In genomic region chr2:157838206-157838923, GRCm38 (mm10) we compare ENCODE assay signal across 15 mouse cellular contexts.
DNase-seq lines count a peak whose midpoint lies in the region; ATAC-seq lines count a peak whose summit lies in the region.
"Had no signal": no experiment of that assay in that cellular context is flagged by ENCODE, and none has a peak within 500 bp of the region (broad histone marks: within the 10 kb centered on the region; RNA-seq: fewer than 3 reads in every experiment).

No protein-coding gene starts in this region.

- H3K4me1 ChIP-seq in hindbrain, embryonic 15.5 days (replicated peaks) = peaks cover 31% of the 10 kb centered on the region
- H3K4me1 ChIP-seq in hindbrain, embryonic 11.5 days (replicated peaks; ENCODE audit: control insufficient read depth, insufficient read depth, low read length) = no peaks in the 10 kb centered on the region
- peaks cover 7% of the 10 kb centered on the region for H3K4me1 ChIP-seq in hindbrain, embryonic 16.5 days (ENCODE audit: control insufficient read depth, insufficient read depth, low read depth, low read length)
- peaks cover 45% of the 10 kb centered on the region for H3K4me1 ChIP-seq in neural tube, embryonic 13.5 days (replicated peaks)

- no peaks in the 10 kb centered on the region for H3K9me3 ChIP-seq in hindbrain, embryonic 15.5 days
- no peaks in the 10 kb centered on the region for H3K9me3 ChIP-seq in hindbrain, embryonic 11.5 days (ENCODE audit: control insufficient read depth, low read length)
- no peaks in the 10 kb centered on the region for H3K9me3 ChIP-seq in hindbrain, embryonic 16.5 days (ENCODE audit: control insufficient read depth, low read length)
- H3K9me3 ChIP-seq in neural tube, embryonic 13.5 days = no peaks in the 10 kb centered on the region
- H3K9me3 ChIP-seq: heart, embryonic 15.5 days had no signal

- H3K4me2 ChIP-seq in hindbrain, embryonic 15.5 days = no peak overlapping the region
- no peak overlapping the region for H3K4me2 ChIP-seq in hindbrain, embryonic 11.5 days (replicated peaks; ENCODE audit: low read depth, low read length)
- H3K4me2 ChIP-seq in hindbrain, embryonic 16.5 days (ENCODE audit: low read length) = no peak overlapping the region
- H3K4me2 ChIP-seq in neural tube, embryonic 13.5 days = no peak overlapping the region
- H3K4me2 ChIP-seq: heart, embryonic 15.5 days; liver, embryonic 11.5 days; midbrain, embryonic 11.5 days had no signal

- H3K36me3 ChIP-seq in hindbrain, embryonic 15.5 days = no peaks in the 10 kb centered on the region
- no peaks in the 10 kb centered on the region for H3K36me3 ChIP-seq in hindbrain, embryonic 11.5 days (ENCODE audit: control insufficient read depth, insufficient read depth, low read length)
- no peaks in the 10 kb centered on the region; the same call in 1 of the 2 replicates for H3K36me3 ChIP-seq in hindbrain, embryonic 16.5 days (ENCODE audit: control insufficient read depth, insufficient read depth, low read length)
- no peaks in the 10 kb centered on the region for H3K36me3 ChIP-seq in neural tube, embryonic 13.5 days

- ATAC-seq in hindbrain, embryonic 15.5 days (ENCODE audit: low FRiP score, low read depth) = peak; percentile 67
- no peak for ATAC-seq in hindbrain, embryonic 11.5 days (ENCODE audit: low FRiP score)
- peak; percentile 63; the same call in 1 of the 2 replicates for ATAC-seq in hindbrain, embryonic 16.5 days
- ATAC-seq in neural tube, embryonic 13.5 days (ENCODE audit: low read depth) = no peak
- ATAC-seq: activated CD4-positive, CD25-positive, alpha-beta regulatory T cell, adult 4 months; intestine, postnatal 0 days had no signal

- 77% methylated on average over 13 of the region's 13 CpGs for WGBS in hindbrain, embryonic 15.5 days
- WGBS in hindbrain, embryonic 11.5 days = 93% methylated on average over 13 of the region's 13 CpGs
- WGBS in hindbrain, embryonic 16.5 days = 77% methylated on average over 13 of the region's 13 CpGs
- 86% methylated on average over 13 of the region's 13 CpGs for WGBS in neural tube, embryonic 13.5 days

- no peak overlapping the region for H3K9ac ChIP-seq in hindbrain, embryonic 15.5 days
- H3K9ac ChIP-seq in hindbrain, embryonic 11.5 days (ENCODE audit: low read depth, low read length) = no peak overlapping the region
- H3K9ac ChIP-seq in hindbrain, embryonic 16.5 days (ENCODE audit: low read depth, low read length) = no peak overlapping the region
- no peak overlapping the region for H3K9ac ChIP-seq in neural tube, embryonic 13.5 days
- H3K9ac ChIP-seq: heart, embryonic 15.5 days had no signal

- H3K27me3 ChIP-seq in hindbrain, embryonic 15.5 days = no peaks in the 10 kb centered on the region
- no peaks in the 10 kb centered on the region for H3K27me3 ChIP-seq in hindbrain, embryonic 11.5 days (ENCODE audit: control insufficient read depth, insufficient read depth, low read length)
- no peaks in the 10 kb centered on the region for H3K27me3 ChIP-seq in hindbrain, embryonic 16.5 days (replicated peaks; ENCODE audit: control insufficient read depth, insufficient read depth, low read length)
- no peaks in the 10 kb centered on the region for H3K27me3 ChIP-seq in neural tube, embryonic 13.5 days
- H3K27me3 ChIP-seq: heart, embryonic 15.5 days had no signal

- DNase-seq in hindbrain, embryonic 11.5 days (ENCODE audit: low spot score) = no peak
- DNase-seq in right cerebral cortex, postnatal 10 days (ENCODE audit: low spot score in 2 of 2) = peak; percentile 58 to 59
- DNase-seq in right cerebral cortex, adult 2 months (ENCODE audit: low spot score in 2 of 2) = no peak
- DNase-seq in yolk sac, embryonic 10.5 days (ENCODE audit: low spot score) = no peak
- no peak for DNase-seq in urinary bladder, adult 2 months (ENCODE audit: low spot score)
- DNase-seq: gastrocnemius, postnatal 10 days had no signal

- no peak overlapping the region for H3K4me3 ChIP-seq in hindbrain, embryonic 15.5 days
- H3K4me3 ChIP-seq in hindbrain, embryonic 11.5 days (ENCODE audit: low read depth, low read length) = no peak overlapping the region
- no peak overlapping the region for H3K4me3 ChIP-seq in hindbrain, embryonic 16.5 days (ENCODE audit: low read length)
- H3K4me3 ChIP-seq in neural tube, embryonic 13.5 days = no peak overlapping the region
- H3K4me3 ChIP-seq: heart, embryonic 15.5 days; left cerebral cortex, adult 2 months had no signal

- peak overlapping the region; percentile 6 for H3K27ac ChIP-seq in hindbrain, embryonic 15.5 days (replicated peaks)
- no peak overlapping the region for H3K27ac ChIP-seq in hindbrain, embryonic 11.5 days (ENCODE audit: low read depth, low read length)
- H3K27ac ChIP-seq in hindbrain, embryonic 16.5 days (ENCODE audit: low read depth, low read length) = 0 out of 2 replicates have a peak overlapping the region, but pooled peaks have one; percentile 14
- H3K27ac ChIP-seq in neural tube, embryonic 13.5 days (replicated peaks) = peak overlapping the region; percentile 83
- H3K27ac ChIP-seq: heart, embryonic 15.5 days; left cerebral cortex, adult 2 months had no signal

Comparison
In these comparisons a context has a peak if more than half of its experiments do, and no peak if none do; other contexts are left out.
1. ATAC-seq: peak in hindbrain, embryonic 15.5 days (single experiment) and hindbrain, embryonic 16.5 days (single experiment); none in hindbrain, embryonic 11.5 days (single experiment) and neural tube, embryonic 13.5 days (single experiment).
2. DNase-seq: peak in right cerebral cortex, postnatal 10 days (2 of 2); none in hindbrain, embryonic 11.5 days (single experiment), right cerebral cortex, adult 2 months (0 of 2), yolk sac, embryonic 10.5 days (single experiment) and urinary bladder, adult 2 months (single experiment).